Comparison of ENCODE assay signal across 9 mouse cellular contexts in the genomic region with DNA sequence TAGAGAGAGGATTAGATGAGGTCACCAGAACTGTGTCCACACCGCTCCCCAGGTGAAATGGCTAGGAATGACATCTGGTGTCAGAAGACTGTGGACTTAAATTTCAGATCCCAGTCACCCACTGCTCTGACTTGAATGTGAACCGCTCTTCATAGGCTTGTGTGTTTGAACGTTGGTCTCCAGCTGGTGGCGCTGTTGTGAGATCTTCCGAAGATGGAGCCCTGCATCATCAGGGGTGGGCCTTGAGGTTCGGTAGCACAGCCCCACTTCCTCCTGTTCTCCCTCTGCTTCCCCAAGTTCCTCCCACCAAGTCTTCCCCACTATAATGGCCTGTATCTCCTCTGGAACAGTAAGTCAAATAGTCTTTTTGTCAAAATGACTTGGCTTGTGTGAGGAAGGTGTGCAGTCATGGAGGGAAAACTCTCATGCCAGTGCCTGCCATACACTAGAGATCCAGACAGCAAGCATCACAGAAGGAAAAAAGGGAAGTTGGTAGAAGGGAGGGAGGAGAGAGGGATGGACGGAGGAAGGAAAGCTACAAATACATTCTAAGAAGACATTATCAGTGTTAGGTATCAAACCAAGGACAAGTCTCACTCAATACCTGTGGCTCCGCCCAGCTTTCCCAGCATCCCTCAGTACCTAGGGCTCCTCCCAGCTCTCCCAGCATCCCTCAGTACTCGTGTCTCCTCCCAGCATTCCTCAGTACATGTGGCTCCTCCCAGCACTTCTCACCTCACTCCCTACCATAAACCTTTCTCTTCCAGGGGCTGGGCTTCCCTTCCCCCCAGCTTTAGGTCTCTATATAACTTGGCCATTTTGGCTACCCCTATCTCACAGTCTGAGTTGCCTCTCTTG.
A peak's percentile ranks its signal among the peaks of the same experiment; 100 is the strongest.
DNase-seq lines count a peak whose midpoint lies in the region; ATAC-seq and TF ChIP-seq lines count a peak whose summit lies in the region.
"Had no signal": no experiment of that assay in that cellular context is flagged by ENCODE, and none has a peak within 500 bp of the region (broad histone marks: within the 10 kb centered on the region; RNA-seq: fewer than 3 reads in every experiment).

No protein-coding gene starts in this region.

- no peak for ATAC-seq in kidney, postnatal 0 days (replicated peaks; ENCODE audit: low FRiP score, low read depth)
- peak; percentile 91 for ATAC-seq in common myeloid progenitor, adult 5-6 weeks (replicated peaks; ENCODE audit: low read depth, poor library complexity, severe bottlenecking)

- H3K4me1 ChIP-seq in kidney, postnatal 0 days (replicated peaks; ENCODE audit: insufficient read depth, low read length), result no peaks in the 10 kb centered on the region
- no peaks in the 10 kb centered on the region for H3K4me1 ChIP-seq in ES-Bruce4 (ENCODE audit: control insufficient read depth, insufficient read depth, low read length)
- H3K4me1 ChIP-seq: neural tube, embryonic 13.5 days had no signal

- H3K27me3 ChIP-seq in kidney, postnatal 0 days (ENCODE audit: insufficient read depth, low read length), result no peaks in the 10 kb centered on the region
- H3K27me3 ChIP-seq in ES-Bruce4 (ENCODE audit: control insufficient read depth, insufficient read depth, low read length, poor library complexity, severe bottlenecking), result no peaks in the 10 kb centered on the region
- H3K27me3 ChIP-seq in splenic B cell, adult 2 months (ENCODE audit: control insufficient read depth, insufficient read depth, low read length, poor library complexity, severe bottlenecking), result no peaks in the 10 kb centered on the region
- H3K27me3 ChIP-seq: neural tube, embryonic 13.5 days had no signal

- DNase-seq in kidney, postnatal 0 days (ENCODE audit: low spot score), result no peak
- DNase-seq in kidney, postnatal 10 days, result no peak
- peak; percentile 62 for DNase-seq in splenic B cell, adult 2 months (ENCODE audit: low read depth, low spot score)
- DNase-seq in right cerebral cortex, postnatal 4 days, result no peak
- DNase-seq in heart, postnatal 10 days, result no peak
- DNase-seq in layer of hippocampus, adult 11-12 months (ENCODE audit: low spot score), result no peak

- 78% methylated on average over 9 of the region's 9 CpGs for WGBS in kidney, postnatal 0 days

- H3K27ac ChIP-seq in kidney, postnatal 0 days, result no peak overlapping the region
- no peak overlapping the region for H3K27ac ChIP-seq in ES-Bruce4 (ENCODE audit: insufficient read depth, low read length)
- H3K27ac ChIP-seq: neural tube, embryonic 13.5 days had no signal

- no peak overlapping the region for H3K9ac ChIP-seq in kidney, postnatal 0 days (ENCODE audit: low read depth, low read length)
- no peak overlapping the region for H3K9ac ChIP-seq in ES-Bruce4 (ENCODE audit: low read depth, poor library complexity, severe bottlenecking)
- H3K9ac ChIP-seq: neural tube, embryonic 13.5 days had no signal

- TF ChIP-seq POLR2A in ES-Bruce4 (IDR thresholded peaks at IDR 0.05; ENCODE audit: insufficient read depth, low read length), result no peak

- no peak for TF ChIP-seq EP300 in ES-Bruce4 (IDR thresholded peaks at IDR 0.05; ENCODE audit: insufficient read depth, low read depth, low read length)

- intact Hi-C loops in heart, postnatal 10 days (cut with DNase I), result no loop called here

- H3K4me2 ChIP-seq in kidney, postnatal 0 days (ENCODE audit: low read length), result no peak overlapping the region
- H3K4me2 ChIP-seq: neural tube, embryonic 13.5 days had no signal

- H3K4me3 ChIP-seq in kidney, postnatal 0 days (replicated peaks; ENCODE audit: low read depth, low read length), result no peak overlapping the region
- H3K4me3 ChIP-seq in ES-Bruce4 (ENCODE audit: low read depth, low read length), result no peak overlapping the region
- H3K4me3 ChIP-seq: neural tube, embryonic 13.5 days had no signal

- no peaks in the 10 kb centered on the region; the same call in 1 of the 2 replicates for H3K9me3 ChIP-seq in kidney, postnatal 0 days (replicated peaks; ENCODE audit: low read length)
- H3K9me3 ChIP-seq in ES-Bruce4 (replicated peaks; ENCODE audit: control insufficient read depth, insufficient read depth, low read length, poor library complexity, severe bottlenecking), result no peaks in the 10 kb centered on the region
- H3K9me3 ChIP-seq: neural tube, embryonic 13.5 days had no signal

- no peaks in the 10 kb centered on the region for H3K36me3 ChIP-seq in kidney, postnatal 0 days (ENCODE audit: insufficient read depth, low read length)
- no peaks in the 10 kb centered on the region for H3K36me3 ChIP-seq in ES-Bruce4 (ENCODE audit: control insufficient read depth, insufficient read depth, low read length, poor library complexity, severe bottlenecking)
- no peaks in the 10 kb centered on the region for H3K36me3 ChIP-seq in splenic B cell, adult 2 months (ENCODE audit: control insufficient read depth, insufficient read depth, low read length, poor library complexity, severe bottlenecking)
- H3K36me3 ChIP-seq: neural tube, embryonic 13.5 days had no signal

- TF ChIP-seq CTCF in kidney, postnatal 0 days (IDR thresholded peaks at IDR 0.05; ENCODE audit: low read depth), result peak; percentile 23; the same call in 1 of the 2 replicates
- TF ChIP-seq CTCF in ES-Bruce4 (IDR thresholded peaks at IDR 0.05; ENCODE audit: low read depth, low read length), result peak; percentile 77
